Mouse (Mus musculus): ENCODE measurements around the gene Gcdh. TPM values are rescaled to one million over a fixed set of nuclear protein-coding genes. Genes with fewer than 3 reads are reported as not detected.
A peak's percentile ranks its signal among the peaks of the same experiment; 100 is the strongest.

The Gcdh gene
- polyA plus RNA-seq, 1 experiment from 2014 or later = 36.1 TPM

DNA sequence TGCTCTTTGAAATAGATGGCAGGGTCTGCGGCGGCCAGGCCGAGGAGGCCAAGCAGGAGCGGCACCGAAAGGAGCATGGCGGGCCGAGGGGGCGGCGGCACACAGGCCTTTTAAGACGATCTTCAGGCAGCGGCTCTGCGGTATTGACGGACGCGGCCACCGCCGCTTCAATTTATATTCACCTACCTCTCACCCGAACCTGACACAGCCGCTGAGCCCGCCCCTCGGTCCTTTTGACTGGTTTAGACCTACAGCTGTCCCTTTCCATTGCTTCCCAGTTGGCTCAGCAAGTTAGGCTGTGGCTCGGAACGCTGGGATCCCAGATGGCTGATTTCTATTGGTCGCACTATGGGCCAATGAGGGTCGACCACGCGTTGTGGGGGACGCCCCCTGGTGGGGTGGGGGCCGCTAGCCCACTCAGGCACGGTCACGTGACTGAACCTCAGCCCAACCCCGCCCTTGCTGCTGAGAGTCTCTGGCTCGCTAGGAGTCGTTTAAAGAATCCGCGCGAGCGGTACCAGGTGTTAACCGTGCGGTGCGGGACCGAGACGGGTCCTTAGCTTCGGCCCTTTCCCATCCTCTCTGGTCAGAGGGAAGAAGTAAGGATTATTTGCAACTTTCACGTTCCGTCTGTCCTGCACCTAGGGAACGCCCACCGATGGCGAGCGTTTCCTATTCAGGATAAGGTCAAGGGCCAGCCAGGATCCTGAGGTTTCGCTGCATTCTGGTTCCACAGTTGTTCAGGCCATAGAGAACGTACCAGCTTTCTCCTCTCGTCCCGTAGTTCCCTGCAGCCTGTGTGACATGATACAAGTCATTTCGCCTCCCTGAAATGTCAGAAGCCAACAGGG is 46.8 kb downstream of the Gcdh start, which contains the start of gene Calr:
Calr (minus strand) TSS at position 213 of the 851 bp plus-strand sequence.
- under 1% methylated on average over 55 of the region's 55 CpGs for WGBS
- Histone ChIP-seq H3K4me2 (peak within 1 kb of the TSS; percentile 77), H3K27ac (peak within 1 kb of the TSS; percentile 90), H3K27me3 (replicated peaks) (no peaks in the 10 kb centered on the region), H3K9ac (peak within 1 kb of the TSS; percentile 99), H3K9me3 (no peaks in the 10 kb centered on the region), H3K4me3 (peak within 1 kb of the TSS; percentile 97), H3K36me3 (replicated peaks) (peaks cover 27% of the 10 kb centered on the region), H3K4me1 (peaks cover 32% of the 10 kb centered on the region)
- peak; percentile 98 for ATAC-seq (replicated peaks)

- H3K9ac ChIP-seq = peak overlapping the region; percentile 99
- under 1% methylated on average over 30 of the region's 30 CpGs for WGBS
- H3K4me2 ChIP-seq = peak overlapping the region; percentile 65
- no peaks in the 10 kb centered on the region for H3K27me3 ChIP-seq (replicated peaks)
- peak overlapping the region; percentile 90 for H3K27ac ChIP-seq
- peaks cover 32% of the 10 kb centered on the region for H3K36me3 ChIP-seq (replicated peaks)
- H3K4me3 ChIP-seq = peak overlapping the region; percentile 97
- H3K9me3 ChIP-seq = no peaks in the 10 kb centered on the region
- no peak; the same call in none of the 2 replicates for ATAC-seq (replicated peaks)
- peaks cover 32% of the 10 kb centered on the region for H3K4me1 ChIP-seq
These were observed 47.5 kb downstream of the Gcdh start for GRCm38 (mm10) chr8:84846094-84846721.

- no peaks in the 10 kb centered on the region for H3K9me3 ChIP-seq
- H3K27me3 ChIP-seq (replicated peaks) = no peaks in the 10 kb centered on the region
- H3K4me2 ChIP-seq = peak overlapping the region; percentile 65
- H3K36me3 ChIP-seq (replicated peaks) = peaks cover 32% of the 10 kb centered on the region
- peak overlapping the region; percentile 90 for H3K27ac ChIP-seq
- H3K4me1 ChIP-seq = peaks cover 32% of the 10 kb centered on the region
- WGBS = 16% methylated on average over 12 of the region's 12 CpGs
- ATAC-seq (replicated peaks) = no peak
- H3K4me3 ChIP-seq = peak overlapping the region; percentile 97
- peak overlapping the region; percentile 99 for H3K9ac ChIP-seq
These were observed 48.2 kb downstream of the Gcdh start for GRCm38 (mm10) chr8:84845355-84846093.

- 91% methylated on average over 9 of the region's 9 CpGs for WGBS
These were observed 49.2 kb downstream of the Gcdh start for GRCm38 (mm10) chr8:84844397-84845070.

DNA sequence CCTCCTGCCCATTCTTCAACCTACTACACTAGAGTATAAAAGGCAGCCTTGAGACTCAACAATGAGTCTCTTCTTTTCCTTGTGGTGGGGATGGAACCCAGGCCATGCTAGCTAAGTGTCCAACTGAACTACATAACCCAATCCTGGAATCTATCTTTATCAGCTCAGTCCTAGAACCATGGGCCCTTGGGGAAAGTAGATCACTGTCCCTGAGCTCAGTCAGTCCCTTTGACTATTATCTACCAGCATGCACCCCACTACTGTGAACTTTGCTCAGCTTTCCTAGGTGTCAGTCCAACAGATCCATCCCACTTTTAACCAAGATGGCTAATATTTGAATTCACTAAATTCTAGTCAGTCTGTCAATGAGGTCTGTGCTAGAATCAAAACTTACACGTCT is 52.2 kb downstream of the Gcdh start:
- H3K9ac ChIP-seq = no peak overlapping the region
- 82% methylated on average over 1 of the region's 1 CpGs for WGBS
- H3K27ac ChIP-seq = no peak overlapping the region
- no peak for ATAC-seq (replicated peaks)
- H3K36me3 ChIP-seq (replicated peaks) = peaks cover 50% of the 10 kb centered on the region
- no peaks in the 10 kb centered on the region for H3K9me3 ChIP-seq
- H3K4me3 ChIP-seq = no peak overlapping the region
- no peaks in the 10 kb centered on the region for H3K27me3 ChIP-seq (replicated peaks)
- peaks cover 37% of the 10 kb centered on the region for H3K4me1 ChIP-seq
- H3K4me2 ChIP-seq = no peak overlapping the region

More at GRCm38 (mm10) chr8:84844397-84845070, 49.2 kb downstream of the Gcdh start:
- Histone ChIP-seq H3K27me3 (replicated peaks) (no peaks in the 10 kb centered on the region), H3K9ac (peak overlapping the region; percentile 99; the same call in 1 of the 2 replicates), H3K4me2 (peak overlapping the region; percentile 65), H3K4me3 (peak overlapping the region; percentile 97), H3K9me3 (no peaks in the 10 kb centered on the region), H3K4me1 (peaks cover 36% of the 10 kb centered on the region), H3K36me3 (replicated peaks) (peaks cover 32% of the 10 kb centered on the region), H3K27ac (no peak overlapping the region)
- no peak for ATAC-seq (replicated peaks)

- no peaks in the 10 kb centered on the region for H3K27me3 ChIP-seq (replicated peaks)
- peaks cover 59% of the 10 kb centered on the region for H3K36me3 ChIP-seq (replicated peaks)
- no peaks in the 10 kb centered on the region for H3K9me3 ChIP-seq
- peak; percentile 97 for ATAC-seq (replicated peaks)
- H3K9ac ChIP-seq = peak within 1 kb of the TSS; percentile 69
- WGBS = under 1% methylated on average over 55 of the region's 55 CpGs
- H3K4me1 ChIP-seq = peaks cover 39% of the 10 kb centered on the region
- H3K4me2 ChIP-seq = peak within 1 kb of the TSS; percentile 73
- peak within 1 kb of the TSS; percentile 83 for H3K4me3 ChIP-seq
- peak within 1 kb of the TSS; percentile 85 for H3K27ac ChIP-seq
These were observed 53.3 kb downstream of the Gcdh start, which contains the start of gene Rad23a for GRCm38 (mm10) chr8:84840248-84840999. Gene Rad23a (minus strand): TSS chr8:84840665.

GRCm38 (mm10) chr8:84839875-84840247 is 53.9 kb downstream of the Gcdh start:
- H3K4me3 ChIP-seq = peak overlapping the region; percentile 83
- peak overlapping the region; percentile 69 for H3K9ac ChIP-seq
- 3% methylated on average over 7 of the region's 7 CpGs for WGBS
- ATAC-seq (replicated peaks) = no peak
- H3K27me3 ChIP-seq (replicated peaks) = no peaks in the 10 kb centered on the region
- peaks cover 34% of the 10 kb centered on the region for H3K4me1 ChIP-seq
- H3K36me3 ChIP-seq (replicated peaks) = peaks cover 62% of the 10 kb centered on the region
- peak overlapping the region; percentile 73 for H3K4me2 ChIP-seq
- peak overlapping the region; percentile 85 for H3K27ac ChIP-seq
- H3K9me3 ChIP-seq = no peaks in the 10 kb centered on the region

DNA sequence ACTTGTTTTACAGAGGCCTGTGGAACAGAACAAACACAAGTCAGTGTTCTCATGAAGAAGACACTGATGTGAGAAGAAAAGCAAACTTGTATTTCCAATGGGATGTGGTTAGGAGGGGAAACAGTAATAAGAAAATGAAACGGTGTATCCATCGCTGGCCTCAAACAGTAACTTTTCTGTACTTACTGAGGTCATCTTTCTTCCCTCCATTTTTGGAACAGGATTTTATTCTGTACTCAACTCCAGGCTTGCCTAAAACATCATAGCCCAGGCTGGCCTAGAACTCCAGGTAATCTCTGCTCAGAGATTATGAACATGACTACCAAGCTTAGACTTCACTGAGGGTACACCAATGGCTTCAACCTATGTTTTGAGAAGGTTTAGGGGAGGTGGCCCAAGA is 54.3 kb downstream of the Gcdh start:
- ATAC-seq (replicated peaks) = no peak
- Histone ChIP-seq H3K9ac (peak overlapping the region; percentile 69), H3K36me3 (replicated peaks) (peaks cover 63% of the 10 kb centered on the region), H3K9me3 (no peaks in the 10 kb centered on the region), H3K27ac (no peak overlapping the region), H3K27me3 (replicated peaks) (no peaks in the 10 kb centered on the region), H3K4me2 (peak overlapping the region; percentile 73), H3K4me1 (peaks cover 29% of the 10 kb centered on the region), H3K4me3 (peak overlapping the region; percentile 83)
- WGBS = 96% methylated on average over 2 of the region's 2 CpGs

GRCm38 (mm10) chr8:84838513-84838912 is 55.2 kb downstream of the Gcdh start:
- H3K27me3 ChIP-seq (replicated peaks) = no peaks in the 10 kb centered on the region
- H3K4me1 ChIP-seq = peaks cover 22% of the 10 kb centered on the region
- H3K9me3 ChIP-seq = no peaks in the 10 kb centered on the region
- H3K36me3 ChIP-seq (replicated peaks) = peaks cover 60% of the 10 kb centered on the region
- no peak overlapping the region for H3K9ac ChIP-seq
- H3K4me3 ChIP-seq = no peak overlapping the region
- no peak overlapping the region for H3K27ac ChIP-seq
- H3K4me2 ChIP-seq = no peak overlapping the region
- WGBS = 77% methylated on average over 5 of the region's 5 CpGs
- no peak for ATAC-seq (replicated peaks)

DNA sequence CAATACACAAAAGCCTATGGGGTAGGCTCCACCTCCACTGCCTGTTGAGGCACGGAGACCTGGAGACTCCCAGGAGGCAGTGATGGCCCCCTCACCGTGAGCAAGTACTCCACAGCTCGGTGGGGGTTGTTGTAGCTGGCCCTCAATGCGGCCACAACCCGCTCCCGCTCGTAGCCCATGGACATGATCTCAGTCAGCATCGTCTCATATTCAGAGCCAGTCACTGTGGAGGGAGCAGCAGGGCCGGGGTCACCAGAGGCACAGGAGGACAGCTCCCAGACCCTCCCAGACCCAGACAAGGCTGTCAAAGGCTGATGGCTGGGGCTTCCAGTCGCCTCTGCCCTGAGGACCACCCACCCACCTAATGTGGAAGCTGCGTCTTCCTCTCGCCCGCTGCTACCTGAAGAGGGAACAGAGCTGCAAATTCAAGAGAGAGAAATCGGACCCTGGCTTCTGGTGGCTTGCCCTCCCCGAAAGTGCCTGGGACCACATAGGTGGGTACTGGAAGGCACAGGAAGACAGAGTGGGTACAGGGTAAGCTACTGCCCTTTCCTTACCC is 55.7 kb downstream of the Gcdh start:
- 85% methylated on average over 15 of the region's 15 CpGs for WGBS
- peaks cover 56% of the 10 kb centered on the region for H3K36me3 ChIP-seq (replicated peaks)

More for the DNA sequence above, 55.7 kb downstream of the Gcdh start:
- H3K9ac ChIP-seq = no peak overlapping the region
- no peak overlapping the region for H3K4me2 ChIP-seq
- no peaks in the 10 kb centered on the region for H3K9me3 ChIP-seq
- no peaks in the 10 kb centered on the region for H3K27me3 ChIP-seq (replicated peaks)
- no peak overlapping the region for H3K27ac ChIP-seq
- ATAC-seq (replicated peaks) = no peak
- no peak overlapping the region for H3K4me3 ChIP-seq
- peaks cover 27% of the 10 kb centered on the region for H3K4me1 ChIP-seq

All from midbrain, embryonic 15.5 days (tissue).